Mouse (Mus musculus) neural tube, embryonic 15.5 days (tissue): Measurements from ENCODE around the gene Btnl10. TPM values are rescaled to one million over a fixed set of nuclear protein-coding genes. Genes with fewer than 3 reads are reported as not detected.

Experiments
- ATAC-seq: fragments of 200-750 bp; cut with Nextera tagmentation; 2 replicates; pipeline ENCODE4 v1.8.0; 2017; ENCODE audit warnings: mild to moderate bottlenecking, moderate TSS enrichment, moderate library complexity; ENCODE audit not compliant: low FRiP score
- H3K27ac ChIP-seq: fragments of 300-500 bp; sonication (generic); replicated peaks from 2 replicates; pipeline ENCODE4 v1.5.1; 2015; ENCODE audit warnings: mild to moderate bottlenecking, inconsistent platforms
- H3K27me3 ChIP-seq: fragments of 300-500 bp; sonication (generic); replicated peaks from 2 replicates; pipeline ENCODE4 v1.6.1; 2015; ENCODE audit warnings: inconsistent platforms
- H3K36me3 ChIP-seq: fragments of 300-500 bp; sonication (generic); 2 replicates; pipeline ENCODE4 v1.6.1; 2015; ENCODE audit warnings: inconsistent platforms
- H3K4me1 ChIP-seq: fragments of 300-500 bp; sonication (generic); 2 replicates; pipeline ENCODE4 v1.6.1; 2015; ENCODE audit warnings: inconsistent platforms
- H3K4me2 ChIP-seq: fragments of 300-500 bp; sonication (generic); 2 replicates; pipeline ENCODE4 v1.6.1; 2015; ENCODE audit warnings: inconsistent platforms, mild to moderate bottlenecking, moderate library complexity
- H3K4me3 ChIP-seq: fragments of 300-500 bp; sonication (generic); replicated peaks from 2 replicates; pipeline ENCODE4 v1.5.1; 2015; ENCODE audit warnings: mild to moderate bottlenecking, inconsistent platforms
- H3K9ac ChIP-seq: fragments of 300-500 bp; sonication (generic); replicated peaks from 2 replicates; pipeline ENCODE4 v1.6.1; 2015; ENCODE audit warnings: mild to moderate bottlenecking, inconsistent platforms
- H3K9me3 ChIP-seq: fragments of 300-500 bp; sonication (generic); replicated peaks from 2 replicates; pipeline ENCODE4 v1.6.1; 2016; ENCODE audit warnings: inconsistent platforms
- WGBS: fragments of 180-500 bp; shearing (Covaris S2); methylation state at CpG from one replicate; pipeline ENCODE4 v1.1.7; 2015; ENCODE audit warnings: mixed read lengths; 5-methylcytosine and 5-hydroxymethylcytosine counted together
- polyA plus RNA-seq: library from polyadenylated mRNA; unstranded; fragments of >200 nt; fragmentation: Nextera tagmentation; extraction: Ambion mirVana; gene quantifications from 2 replicates; pipeline ENCODE4 v1.2.1, GENCODE M21; 2015

Btnl10 gene
- polyA plus RNA-seq, 1 experiment from 2014 or later: 0.10 TPM

GRCm38 (mm10) chr11:58914461-58915028 is 3.2 kb upstream of the Btnl10 start:
- H3K9ac ChIP-seq: peak overlapping the region; percentile 36; the same call in 1 of the 2 replicates
- H3K4me2 ChIP-seq: peak overlapping the region; percentile 62
- WGBS: 21% methylated on average over 17 of the region's 17 CpGs
- H3K9me3 ChIP-seq: no peaks in the 10 kb centered on the region
- H3K4me1 ChIP-seq: 0 out of 2 replicates have a peak, but pooled peaks cover 6% of the 10 kb centered on the region
- no peaks in the 10 kb centered on the region for H3K27me3 ChIP-seq
- H3K4me3 ChIP-seq: peak overlapping the region; percentile 31
- no peak overlapping the region for H3K27ac ChIP-seq
- no peaks in the 10 kb centered on the region for H3K36me3 ChIP-seq
- ATAC-seq: no peak

DNA sequence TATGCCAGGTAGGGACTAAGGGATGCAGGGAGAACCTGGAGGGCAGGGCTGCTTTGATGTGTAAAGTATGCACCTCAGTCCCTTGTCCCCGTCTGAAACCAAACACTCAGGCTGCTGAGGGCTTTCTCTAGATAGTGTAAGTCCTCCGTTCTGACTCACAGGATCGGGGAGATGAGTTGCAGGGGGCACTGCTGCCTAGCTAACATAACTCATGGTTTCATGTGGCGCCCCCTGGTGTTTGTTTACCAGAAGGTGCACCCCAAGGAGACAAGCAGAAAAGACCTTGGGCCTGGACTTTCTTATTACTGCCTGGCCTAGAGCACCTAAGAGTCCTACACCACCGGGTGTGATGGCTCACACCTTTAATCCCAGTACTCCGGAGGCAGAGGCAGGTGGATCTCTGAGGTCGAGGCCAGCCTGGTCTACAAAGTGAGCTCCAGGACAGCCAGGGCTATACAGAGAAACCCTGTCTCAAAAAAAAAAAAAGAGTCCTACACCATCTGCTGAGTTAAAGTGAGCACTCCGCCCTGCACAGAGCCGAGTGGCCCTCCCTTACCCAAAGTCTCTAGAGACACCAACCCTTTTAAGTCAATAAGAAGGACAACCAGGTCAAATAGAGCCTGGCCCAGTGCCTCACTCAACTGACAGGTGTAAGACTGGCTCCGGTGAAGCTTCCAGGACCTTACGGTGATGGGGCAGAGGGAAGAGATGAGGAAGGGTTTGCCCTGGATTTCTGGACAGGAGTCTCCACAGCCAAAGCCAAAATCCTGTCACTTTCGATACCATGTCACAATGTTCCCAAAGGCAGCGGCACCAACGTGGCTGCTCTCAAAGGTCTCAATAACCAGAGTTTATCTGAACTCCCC is 596 bp upstream of the Btnl10 start:
- WGBS: 52% methylated on average over 14 of the region's 14 CpGs
- no peak for ATAC-seq
- H3K4me2 ChIP-seq: no peak overlapping the region

DNA sequence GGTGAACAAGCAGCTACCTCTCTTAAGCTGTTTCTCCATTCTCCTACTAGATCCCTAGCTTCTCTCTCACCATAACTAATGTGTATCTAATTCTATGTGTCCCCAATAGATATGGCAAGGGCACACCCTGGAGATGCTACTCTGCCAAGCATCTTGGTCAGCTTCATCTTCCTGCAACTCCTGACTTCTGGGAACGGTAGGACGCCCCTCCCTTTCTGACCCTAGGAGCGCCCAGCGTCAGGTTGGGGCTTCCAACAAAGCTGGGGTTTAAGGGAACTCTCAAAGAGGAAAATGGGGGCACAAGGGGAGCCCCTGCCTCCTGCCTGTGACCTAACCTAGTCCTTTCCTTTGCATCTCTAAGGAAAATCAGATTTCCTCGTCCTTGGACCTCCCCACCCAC is 1.1 kb downstream of the Btnl10 start:
- no peaks in the 10 kb centered on the region for H3K36me3 ChIP-seq
- 78% methylated on average over 5 of the region's 5 CpGs for WGBS
- H3K9me3 ChIP-seq: no peaks in the 10 kb centered on the region
- no peaks in the 10 kb centered on the region for H3K27me3 ChIP-seq
- no peak overlapping the region for H3K27ac ChIP-seq
- H3K9ac ChIP-seq: no peak overlapping the region
- H3K4me1 ChIP-seq: 0 out of 2 replicates have a peak, but pooled peaks cover 6% of the 10 kb centered on the region
- no peak overlapping the region for H3K4me2 ChIP-seq
- no peak for ATAC-seq
- no peak overlapping the region for H3K4me3 ChIP-seq

More for the DNA sequence above, 596 bp upstream of the Btnl10 start:
- Histone ChIP-seq H3K9me3 (no peaks in the 10 kb centered on the region), H3K9ac (no peak overlapping the region), H3K4me1 (0 out of 2 replicates have a peak, but pooled peaks cover 6% of the 10 kb centered on the region), H3K27ac (no peak overlapping the region), H3K27me3 (no peaks in the 10 kb centered on the region), H3K4me3 (no peak overlapping the region), H3K36me3 (no peaks in the 10 kb centered on the region)

DNA sequence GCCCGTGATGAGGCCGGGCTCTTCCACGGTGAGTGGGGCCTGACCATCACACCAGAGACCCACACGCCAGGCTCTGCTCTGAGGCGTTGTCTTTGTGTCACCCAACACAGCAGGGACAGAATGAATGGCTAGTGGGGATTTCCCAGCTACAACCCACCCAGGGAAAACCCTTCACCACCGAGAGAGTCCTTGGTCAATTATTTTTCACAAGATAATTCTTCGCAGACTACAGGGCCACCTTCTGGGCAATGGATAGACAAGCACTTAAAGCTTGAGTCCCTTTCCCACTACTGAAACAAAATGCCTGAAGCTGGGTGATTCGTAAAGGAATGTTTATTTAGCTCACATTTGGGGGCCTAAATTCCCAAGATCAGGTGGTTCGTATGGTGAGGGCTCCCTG is 4.7 kb downstream of the Btnl10 start:
- Histone ChIP-seq H3K4me1 (no peaks in the 10 kb centered on the region), H3K4me3 (no peak overlapping the region), H3K4me2 (no peak overlapping the region), H3K27ac (no peak overlapping the region), H3K27me3 (no peaks in the 10 kb centered on the region), H3K9me3 (no peaks in the 10 kb centered on the region), H3K36me3 (no peaks in the 10 kb centered on the region), H3K9ac (no peak overlapping the region)
- 85% methylated on average over 9 of the region's 9 CpGs for WGBS
- ATAC-seq: no peak

- no peak overlapping the region for H3K27ac ChIP-seq
- H3K9me3 ChIP-seq: no peaks in the 10 kb centered on the region
- no peak for ATAC-seq
- 97% methylated on average over 2 of the region's 3 CpGs for WGBS
- H3K36me3 ChIP-seq: peaks cover 7% of the 10 kb centered on the region
- H3K9ac ChIP-seq: no peak overlapping the region
- H3K4me3 ChIP-seq: no peak overlapping the region
- peaks cover 7% of the 10 kb centered on the region; the same call in 1 of the 2 replicates for H3K4me1 ChIP-seq
- H3K4me2 ChIP-seq: no peak overlapping the region
- H3K27me3 ChIP-seq: no peaks in the 10 kb centered on the region
These were observed 8.9 kb downstream of the Btnl10 start for GRCm38 (mm10) chr11:58926651-58927050.

DNA sequence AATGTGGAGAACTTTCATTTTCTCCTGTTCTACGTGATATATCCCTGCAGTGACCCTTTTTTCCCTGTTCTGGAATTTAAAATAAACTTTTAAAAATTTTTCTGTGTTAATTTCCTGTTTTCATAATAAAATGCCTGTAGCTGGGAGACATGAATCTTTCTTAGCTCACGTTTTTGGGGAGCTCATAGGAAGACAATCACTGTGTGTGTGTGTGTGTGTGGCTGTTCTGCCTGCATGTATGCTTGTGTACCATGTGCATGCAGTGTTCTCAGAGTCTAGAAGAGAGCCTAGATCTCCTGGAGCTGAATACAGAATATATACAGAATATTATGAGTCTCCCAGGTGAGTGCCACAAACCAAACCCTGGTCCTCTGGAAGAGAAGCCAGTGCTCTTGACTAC is 9.3 kb downstream of the Btnl10 start:
- Histone ChIP-seq H3K4me2 (no peak overlapping the region), H3K4me3 (no peak overlapping the region), H3K9ac (no peak overlapping the region), H3K36me3 (peaks cover 11% of the 10 kb centered on the region), H3K27ac (no peak overlapping the region), H3K27me3 (no peaks in the 10 kb centered on the region), H3K9me3 (no peaks in the 10 kb centered on the region), H3K4me1 (peaks cover 7% of the 10 kb centered on the region; the same call in 1 of the 2 replicates)
- no peak for ATAC-seq
- 81% methylated on average over 2 of the region's 2 CpGs for WGBS

GRCm38 (mm10) chr11:58927790-58928651 is 10.3 kb downstream of the Btnl10 start:
- Histone ChIP-seq H3K4me1 (peaks cover 7% of the 10 kb centered on the region; the same call in 1 of the 2 replicates), H3K27ac (peak overlapping the region; percentile 58), H3K9me3 (no peaks in the 10 kb centered on the region), H3K4me3 (0 out of 2 replicates have a peak overlapping the region, but pooled peaks have one; percentile 9), H3K27me3 (no peaks in the 10 kb centered on the region), H3K9ac (0 out of 2 replicates have a peak overlapping the region, but pooled peaks have one; percentile 20), H3K36me3 (peaks cover 21% of the 10 kb centered on the region), H3K4me2 (peak overlapping the region; percentile 39)
- ATAC-seq: peak; percentile 76; the same call in 1 of the 2 replicates
- WGBS: 37% methylated on average over 20 of the region's 20 CpGs

- no peak overlapping the region for H3K4me2 ChIP-seq
- H3K9ac ChIP-seq: no peak overlapping the region
- H3K9me3 ChIP-seq: no peaks in the 10 kb centered on the region
- no peak overlapping the region for H3K4me3 ChIP-seq
- no peak overlapping the region for H3K27ac ChIP-seq
- 82% methylated on average over 3 of the region's 4 CpGs for WGBS
- H3K36me3 ChIP-seq: peaks cover 31% of the 10 kb centered on the region
- H3K27me3 ChIP-seq: no peaks in the 10 kb centered on the region
- no peak for ATAC-seq
- H3K4me1 ChIP-seq: peaks cover 7% of the 10 kb centered on the region; the same call in 1 of the 2 replicates
These were observed 11.3 kb downstream of the Btnl10 start for GRCm38 (mm10) chr11:58929055-58929454.

GRCm38 (mm10) chr11:58929641-58930040 is 11.9 kb downstream of the Btnl10 start:
- Histone ChIP-seq H3K27ac (no peak overlapping the region), H3K4me1 (peaks cover 7% of the 10 kb centered on the region; the same call in 1 of the 2 replicates), H3K9ac (no peak overlapping the region), H3K4me3 (no peak overlapping the region), H3K4me2 (no peak overlapping the region), H3K27me3 (no peaks in the 10 kb centered on the region), H3K36me3 (peaks cover 37% of the 10 kb centered on the region), H3K9me3 (no peaks in the 10 kb centered on the region)
- WGBS: 58% methylated on average over 3 of the region's 3 CpGs
- no peak for ATAC-seq

DNA sequence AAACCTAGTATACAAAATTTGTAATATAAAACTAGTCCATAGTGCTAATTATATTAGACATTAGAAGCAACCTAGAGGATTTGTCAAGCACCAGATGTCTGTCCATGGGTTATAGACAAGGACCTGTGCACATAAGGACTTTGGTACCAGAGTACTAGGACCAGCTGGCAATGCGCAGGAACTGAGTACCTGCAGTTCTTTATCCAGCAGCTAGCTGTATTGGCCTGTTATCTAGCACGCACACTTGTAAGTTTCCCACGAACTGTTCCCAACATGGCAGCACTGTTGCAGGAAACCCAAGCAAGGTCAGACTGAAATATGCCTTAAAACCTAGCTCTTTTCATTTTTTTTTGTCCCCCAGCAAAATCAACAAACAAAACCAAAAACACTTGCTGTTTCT is 12.5 kb downstream of the Btnl10 start:
- Histone ChIP-seq H3K27ac (no peak overlapping the region), H3K27me3 (no peaks in the 10 kb centered on the region), H3K36me3 (peaks cover 40% of the 10 kb centered on the region), H3K4me1 (peaks cover 10% of the 10 kb centered on the region; the same call in 1 of the 2 replicates), H3K4me2 (no peak overlapping the region), H3K4me3 (no peak overlapping the region), H3K9me3 (no peaks in the 10 kb centered on the region), H3K9ac (no peak overlapping the region)
- ATAC-seq: no peak
- WGBS: 93% methylated on average over 3 of the region's 3 CpGs

DNA sequence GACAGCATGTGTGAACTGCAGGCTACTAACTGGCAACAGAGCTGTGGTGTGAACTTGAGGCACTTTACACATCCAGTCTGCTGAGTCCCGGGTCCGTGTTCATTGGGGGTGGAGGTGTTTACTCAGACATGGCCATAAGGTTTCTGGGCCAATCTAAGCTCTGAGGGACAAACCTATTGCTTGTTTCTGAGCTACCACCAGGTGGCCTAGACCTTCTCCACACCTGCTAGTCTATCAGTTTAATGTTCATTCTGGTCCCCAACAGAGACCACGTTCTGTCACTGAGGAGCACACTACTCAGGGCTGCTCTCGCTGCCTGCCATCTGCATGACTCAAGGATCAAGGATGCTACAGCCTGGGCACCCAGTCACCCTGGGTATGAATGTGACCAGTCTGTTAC is 13.9 kb downstream of the Btnl10 start:
- Histone ChIP-seq H3K4me2 (no peak overlapping the region), H3K27ac (no peak overlapping the region), H3K27me3 (no peaks in the 10 kb centered on the region), H3K36me3 (peaks cover 52% of the 10 kb centered on the region), H3K9ac (no peak overlapping the region), H3K4me1 (peaks cover 21% of the 10 kb centered on the region), H3K4me3 (no peak overlapping the region), H3K9me3 (no peaks in the 10 kb centered on the region)
- 72% methylated on average over 4 of the region's 4 CpGs for WGBS
- no peak for ATAC-seq
